Mouse (Mus musculus) C3H10T1/2 (cell line): ENCODE results near the gene Xrcc5. TPM values are rescaled to one million over a fixed set of nuclear protein-coding genes. Genes with fewer than 3 reads are reported as not detected.

Experiments
- polyA plus RNA-seq, 2 experiments: library from polyadenylated mRNA; unstranded; fragments of >200 nt; fragmentation: generic; extraction: Trizol; gene quantifications; one replicate each; pipeline ENCODE4 v1.2.1; 2012; ENCODE audit warnings: missing spikeins in 2 of 2

The Xrcc5 gene
- 10 to 100 TPM in 1 of 2 experiments, 1 to 10 TPM in 1; 2.2 to 12.1 TPM for polyA plus RNA-seq

GRCm38 (mm10) chr1:72307317-72307798 is at the start of gene Xrcc5:
Xrcc5 (plus strand) TSS chr1:72307421.

GRCm38 (mm10) chr1:72283992-72284485 is 23.2 kb upstream of the Xrcc5 start, which contains the start of the genes Pecr and Tmem169:
Pecr (minus strand) TSS chr1:72284314.
Tmem169 (plus strand) TSS chr1:72284369.

Other genes starting within 250 kb of the Xrcc5 start
- gene Mreg, start 95.1 kb upstream of the Xrcc5 start, polyA plus RNA-seq, result under 1 TPM; 0.04 to 0.12 TPM
- 1 to 10 TPM; 4.4 to 9.0 TPM for gene Pecr, start 23.1 kb upstream of the Xrcc5 start, polyA plus RNA-seq
- under 1 TPM; 0.06 to 0.45 TPM for gene Tmem169, start 23.1 kb upstream of the Xrcc5 start, polyA plus RNA-seq
- gene March4, start 229.5 kb downstream of the Xrcc5 start, polyA plus RNA-seq, result under 1 TPM in 1 of 2 experiments, not detected in 1; 0.01 TPM